Mouse (Mus musculus) kidney, adult 18-20 months (tissue): ENCODE results near the gene Utrn.
"Not testable (repeated sequence)": the region's sequence is repeated elsewhere in the genome, so short reads cannot be mapped to it uniquely, and the experiment has no call there.

Experiments used
- DNase-seq: peaks from one replicate; pipeline ENCODE4 v3.0.0; 2021

Utrn gene

DNA sequence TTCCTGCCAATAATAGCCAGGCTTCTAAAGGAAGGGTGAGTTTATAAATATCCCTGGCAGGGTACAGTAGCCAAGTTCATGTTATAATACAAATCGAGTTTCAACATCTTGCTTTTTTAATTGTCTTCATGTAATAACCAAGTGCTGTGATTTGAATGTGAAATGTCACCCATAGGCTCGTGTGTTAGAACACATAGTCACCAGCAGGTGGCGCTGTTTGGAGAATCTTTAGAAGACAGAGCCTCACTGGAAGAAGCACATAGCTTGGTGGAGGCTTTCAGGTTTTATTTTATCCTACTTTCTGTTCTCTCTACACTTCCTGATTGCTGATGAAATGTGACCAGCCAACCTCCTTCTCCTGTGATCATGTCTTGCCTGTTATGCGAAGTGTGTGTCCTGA is 207.1 kb downstream of the Utrn start:
- DNase-seq: no peak

DNA sequence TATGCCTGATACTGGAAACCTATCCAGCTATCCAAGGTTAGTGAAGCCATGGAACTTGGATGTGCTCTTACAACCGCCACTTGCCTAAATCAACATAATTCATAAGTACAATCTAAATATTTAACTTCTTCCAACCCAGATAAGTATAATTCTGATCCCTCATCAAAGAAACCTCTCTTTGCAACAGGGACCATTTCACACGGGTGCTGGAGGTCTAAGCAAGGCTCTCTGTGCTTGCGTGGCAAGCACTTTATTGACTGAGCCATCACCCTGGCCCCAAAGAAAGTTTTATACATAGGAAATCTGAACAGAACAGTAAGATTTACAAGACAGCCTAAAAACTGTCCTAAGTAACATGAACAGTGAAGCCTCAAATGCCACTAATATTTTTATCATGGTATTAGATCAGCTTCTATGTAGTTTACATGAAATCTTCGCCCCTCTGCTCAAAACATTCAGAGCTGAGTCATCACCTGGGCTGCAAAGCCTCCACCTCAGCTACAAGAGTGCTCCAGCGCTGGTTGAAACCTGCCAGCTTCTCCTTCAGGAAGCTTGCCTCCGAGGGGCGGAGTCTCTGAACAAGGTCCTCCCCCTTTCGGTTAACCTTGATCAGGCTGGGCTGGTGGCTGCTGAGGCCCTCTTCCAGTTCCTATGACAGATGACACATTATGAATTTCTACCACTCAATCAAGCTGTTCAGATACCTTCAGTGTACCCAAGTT is 211.0 kb downstream of the Utrn start:
- no peak for DNase-seq

DNA sequence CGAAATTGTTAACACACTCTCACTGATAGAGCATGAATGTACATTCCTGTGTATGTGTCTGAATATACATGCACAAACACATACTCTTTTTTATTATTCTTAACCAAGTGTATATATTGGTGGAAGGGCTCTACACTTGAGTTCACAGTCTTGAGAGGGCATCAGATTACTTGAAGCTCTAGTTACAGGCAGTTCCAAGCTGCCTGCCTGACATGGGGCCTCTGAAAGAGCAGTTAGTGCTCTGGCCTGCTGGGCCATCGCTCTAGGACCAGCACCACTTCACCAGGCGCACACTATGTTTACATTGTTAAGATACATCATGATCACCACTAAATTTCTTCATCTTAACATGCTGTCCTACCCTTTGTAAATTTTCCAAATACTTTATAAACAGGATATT is 216.2 kb downstream of the Utrn start:
- no peak for DNase-seq

DNA sequence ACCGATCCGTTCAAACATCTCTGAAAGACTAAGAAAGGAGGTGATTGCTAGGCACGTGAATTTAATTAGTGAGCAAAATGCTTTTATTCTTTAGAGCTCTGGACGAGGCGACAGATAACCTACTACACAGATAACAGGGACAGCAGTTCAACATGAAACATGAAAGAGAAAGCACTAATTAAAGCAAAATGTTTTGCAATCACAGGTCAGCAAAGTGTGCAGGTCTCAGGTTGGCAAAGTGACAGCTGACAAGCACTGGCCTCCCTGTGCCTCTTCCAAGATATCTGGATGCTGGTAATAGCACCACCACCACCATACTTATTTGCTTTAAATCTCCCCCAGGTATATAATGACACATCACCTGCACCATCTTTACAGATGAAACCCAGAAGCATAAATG is 223.0 kb downstream of the Utrn start:
- no peak for DNase-seq

DNA sequence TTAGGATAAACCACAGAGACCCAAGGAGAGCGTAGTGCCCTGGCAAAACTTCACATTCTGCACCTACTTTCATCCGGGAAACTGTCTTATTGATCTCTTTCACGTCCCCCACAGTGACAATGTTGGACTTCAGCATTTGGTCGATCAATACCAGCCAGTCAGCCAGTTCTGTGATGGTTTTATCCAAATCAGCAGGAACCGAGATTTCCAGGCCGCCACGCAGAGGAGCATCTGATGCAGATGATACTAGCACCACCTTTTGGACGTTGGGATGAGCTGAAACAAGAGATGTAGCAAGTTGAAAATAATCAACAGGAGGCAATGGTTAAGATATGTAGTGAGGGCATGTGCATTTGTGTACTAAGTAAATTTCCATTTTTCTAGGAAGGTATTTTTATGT is 225.8 kb downstream of the Utrn start:
- no peak for DNase-seq

DNA sequence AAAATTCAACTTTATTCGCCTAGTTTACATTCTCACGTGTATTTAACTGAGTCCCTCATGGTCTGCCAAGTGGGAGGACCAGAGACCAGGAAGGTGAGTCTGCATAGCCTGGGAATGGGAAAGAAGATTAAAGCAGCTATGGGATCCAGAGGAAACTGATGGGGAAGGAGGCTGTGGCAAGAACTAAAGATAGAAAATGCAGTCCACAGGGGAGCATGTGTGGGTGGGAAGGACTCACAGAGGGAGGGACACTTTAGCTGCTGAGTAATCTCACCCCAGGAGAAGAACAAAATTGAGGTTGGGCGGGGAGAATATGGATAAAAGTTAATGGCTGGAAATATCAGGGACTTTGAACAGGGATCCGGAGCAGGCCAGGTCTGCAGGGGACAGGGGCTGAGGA is 229.5 kb downstream of the Utrn start:
- DNase-seq: no peak

DNA sequence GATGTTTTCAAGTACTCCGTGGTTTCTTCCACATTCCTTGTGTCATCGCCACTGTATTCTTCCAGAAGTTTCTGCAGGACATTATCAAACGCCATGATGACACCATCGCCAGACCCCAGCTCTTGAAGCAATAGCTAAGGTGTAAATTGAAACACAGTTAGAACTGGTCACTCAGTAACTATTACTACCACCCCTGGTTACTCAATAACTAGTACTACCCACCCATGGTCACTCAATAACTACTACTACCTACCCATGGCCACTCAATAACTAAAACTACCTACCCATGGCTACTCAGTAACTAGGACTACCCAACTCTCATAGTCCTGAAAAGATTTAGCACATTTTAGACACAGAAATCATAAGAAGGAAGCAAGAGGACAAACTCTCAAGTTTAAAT is 235.2 kb downstream of the Utrn start:
- DNase-seq: no peak

DNA sequence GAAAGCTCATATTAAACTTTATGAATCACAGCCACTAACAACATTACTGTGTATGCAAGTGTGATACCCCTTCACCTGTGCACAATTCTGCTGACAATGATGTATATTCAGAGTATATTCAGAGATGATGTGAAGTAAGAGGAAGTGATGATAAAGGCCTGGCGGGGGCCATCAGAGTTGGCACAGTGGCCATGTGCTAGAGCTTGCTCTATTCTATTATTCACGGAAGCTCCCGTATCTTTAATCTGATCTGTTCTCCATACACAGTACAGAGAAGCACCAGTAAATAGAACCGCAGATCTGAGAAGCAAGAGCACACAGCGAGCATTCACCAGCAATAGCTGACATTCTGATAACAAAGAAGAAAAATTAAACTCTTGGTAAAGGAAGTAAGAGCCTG is 238.2 kb downstream of the Utrn start:
- DNase-seq: no peak

DNA sequence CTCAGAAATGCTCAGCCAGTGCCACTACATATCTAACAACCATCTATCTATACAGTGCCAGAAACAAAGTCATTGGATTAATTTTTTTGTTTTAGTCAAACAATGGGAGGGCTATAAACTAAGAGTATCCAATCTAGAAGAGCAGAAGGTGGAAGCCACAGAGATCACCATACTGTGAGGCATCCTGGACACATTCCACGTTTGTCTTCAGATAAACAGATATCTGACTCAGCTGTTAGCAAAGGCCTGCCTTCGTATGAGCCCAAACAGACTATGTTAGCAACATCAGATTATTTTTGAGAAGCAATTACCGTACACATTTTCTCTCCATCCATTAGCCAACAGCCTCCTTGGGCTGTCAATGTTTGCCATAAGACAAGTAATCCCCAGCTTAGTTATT is 250.8 kb downstream of the Utrn start:
- no peak for DNase-seq

DNA sequence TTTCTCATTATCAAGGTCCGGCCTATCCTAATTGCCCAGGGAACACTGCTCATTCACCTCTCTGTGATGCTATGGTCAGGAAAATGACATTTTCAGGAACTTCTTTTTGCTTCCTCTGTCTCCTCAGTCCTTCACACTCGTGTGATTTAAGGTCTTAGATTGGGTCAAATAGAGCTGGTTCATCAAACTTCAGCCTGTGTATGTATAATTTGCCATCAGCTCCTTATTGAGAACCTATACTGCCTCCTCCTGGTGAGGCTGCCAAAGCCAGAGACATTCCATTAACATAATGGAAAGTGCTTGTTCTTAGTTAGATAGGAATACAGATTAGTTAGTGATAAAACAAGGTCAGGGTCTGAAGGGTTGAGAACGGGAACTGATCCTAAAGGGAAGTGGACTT is 253.4 kb downstream of the Utrn start:
- DNase-seq: no peak

DNA sequence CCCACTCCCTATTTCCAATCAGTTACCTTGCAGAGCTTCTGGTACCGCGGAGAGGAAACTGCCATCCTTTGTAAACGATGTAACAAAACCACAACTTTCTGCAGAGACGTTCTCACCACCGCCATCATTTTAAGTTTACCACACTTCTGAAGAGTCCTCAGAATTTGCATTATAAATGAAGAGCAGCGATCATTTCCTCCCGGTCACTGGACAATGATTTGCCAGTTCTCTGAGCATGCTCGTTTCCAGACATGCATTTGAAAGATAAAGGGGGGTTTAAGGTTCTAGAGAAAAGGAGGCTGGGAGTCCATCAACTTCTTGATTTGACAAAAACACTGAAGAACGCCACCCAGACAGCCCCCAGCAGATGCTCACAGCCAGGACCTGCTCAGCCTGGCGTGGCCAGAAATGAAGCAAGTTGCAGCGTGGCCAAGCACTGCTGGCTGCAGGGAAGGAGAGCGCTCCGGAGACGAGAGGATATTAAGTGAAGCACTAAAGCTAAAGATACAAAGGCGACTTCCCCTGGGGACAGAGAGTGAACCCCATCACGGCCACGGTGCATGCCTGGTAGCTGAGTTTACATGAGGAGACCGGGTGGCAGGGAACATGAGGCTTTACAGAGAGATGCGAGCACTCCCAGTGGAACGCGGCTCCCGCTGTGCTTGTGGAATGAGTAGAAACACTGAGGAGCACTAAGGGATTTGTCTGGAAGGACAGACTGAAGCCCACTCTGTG is 254.5 kb downstream of the Utrn start:
- DNase-seq: no peak

DNA sequence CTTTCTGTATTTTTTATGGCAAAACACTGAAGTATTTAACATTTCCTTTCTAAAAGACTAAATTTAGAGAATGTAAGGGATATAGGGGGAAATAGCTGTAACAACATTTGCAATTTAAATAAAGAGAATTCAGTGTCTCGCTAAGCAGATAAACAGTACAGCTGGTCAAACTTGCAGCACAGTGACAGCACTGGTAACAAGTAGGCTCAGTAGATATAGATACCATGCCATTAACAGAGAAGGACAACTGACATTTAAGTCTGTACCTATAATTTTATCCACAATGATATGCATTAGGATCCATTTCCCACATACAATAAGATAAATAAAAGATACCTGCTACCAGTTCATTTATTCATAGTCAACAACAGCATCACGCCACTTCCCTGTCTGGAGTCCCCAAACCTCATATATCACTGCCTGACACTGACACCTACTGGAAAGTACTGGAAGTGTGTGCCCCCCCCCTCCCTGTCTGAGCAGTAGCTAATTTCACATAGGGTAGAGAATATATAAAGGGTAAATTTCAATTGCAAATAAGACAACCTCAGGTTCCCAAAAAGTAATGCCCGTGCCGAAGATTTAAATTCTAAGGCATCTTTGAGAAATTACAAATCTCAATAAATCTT is 256.8 kb downstream of the Utrn start:
- no peak for DNase-seq

DNA sequence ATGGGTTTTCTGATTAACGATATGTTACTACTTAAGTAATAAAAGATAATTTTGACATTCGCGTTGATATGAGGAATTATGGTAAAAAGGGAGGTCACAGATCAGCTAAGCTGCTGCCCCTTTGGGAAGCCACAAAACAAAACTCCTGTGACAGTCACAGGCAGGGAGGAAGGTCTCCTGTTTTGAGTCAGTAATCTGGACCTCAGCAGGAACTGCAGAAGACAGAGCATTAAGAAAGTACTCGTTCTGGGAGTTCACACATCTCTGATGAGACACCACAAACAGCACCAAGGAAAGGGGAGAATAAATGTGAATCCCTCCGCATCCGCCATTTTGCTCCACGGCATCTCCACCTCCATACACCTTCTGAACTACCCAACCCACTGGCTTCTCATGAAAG is 259.3 kb downstream of the Utrn start:
- no peak for DNase-seq

DNA sequence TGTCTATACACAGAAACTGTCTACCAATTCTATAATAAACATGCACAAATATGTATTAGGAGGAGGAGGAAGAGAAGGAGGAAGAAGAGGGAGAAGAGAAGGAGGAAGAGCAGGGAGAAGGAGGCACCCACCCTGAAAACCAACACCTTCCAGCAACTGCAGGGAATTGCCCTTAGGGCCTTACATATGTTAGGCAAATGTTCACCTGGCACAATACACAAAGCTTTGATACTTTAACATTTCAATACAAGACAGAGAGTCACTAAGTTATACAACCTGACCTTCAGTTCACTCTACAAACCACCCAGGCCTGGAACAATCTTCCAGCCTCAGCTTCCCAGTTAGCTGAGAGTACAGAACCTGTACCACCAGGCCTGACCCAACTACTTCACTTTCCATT is 260.5 kb downstream of the Utrn start:
- no peak for DNase-seq

DNA sequence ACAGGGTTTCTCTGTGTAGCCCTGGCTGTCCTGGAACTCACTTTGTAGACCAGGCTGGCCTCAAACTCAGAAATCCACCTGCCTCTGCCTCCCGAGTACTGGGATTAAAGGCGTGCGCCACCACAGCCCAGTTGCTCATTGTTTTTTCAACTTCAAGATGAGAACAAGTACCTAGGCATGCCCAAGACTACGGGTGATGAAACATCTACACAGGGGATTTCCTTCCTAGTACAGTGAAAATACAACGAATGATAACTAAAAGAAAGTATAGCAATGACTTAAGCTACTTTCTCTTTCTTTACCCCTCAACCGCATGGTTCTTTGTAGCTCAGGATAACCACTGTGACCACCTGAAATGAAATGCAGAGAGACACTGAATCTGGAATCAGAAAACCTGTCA is 262.0 kb downstream of the Utrn start:
- not testable (repeated sequence) for DNase-seq

DNA sequence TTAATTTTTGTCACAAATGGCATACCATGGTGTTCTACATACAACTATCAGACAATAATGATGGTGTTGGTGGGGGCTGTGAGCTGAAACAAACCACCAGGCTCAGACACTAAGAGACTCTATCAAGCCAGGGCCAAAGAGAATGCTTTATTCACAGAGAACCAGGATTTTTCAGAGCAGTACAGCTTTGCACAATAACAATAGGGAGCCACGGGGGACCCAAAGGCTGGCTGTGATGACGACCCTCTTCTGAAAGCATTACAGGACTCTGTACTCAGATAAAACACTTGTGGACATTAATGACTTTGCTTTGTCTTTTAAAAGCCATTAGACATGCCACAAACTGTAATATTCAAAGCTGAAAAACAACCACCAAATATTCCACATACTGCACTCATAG is 273.8 kb downstream of the Utrn start:
- no peak for DNase-seq

DNA sequence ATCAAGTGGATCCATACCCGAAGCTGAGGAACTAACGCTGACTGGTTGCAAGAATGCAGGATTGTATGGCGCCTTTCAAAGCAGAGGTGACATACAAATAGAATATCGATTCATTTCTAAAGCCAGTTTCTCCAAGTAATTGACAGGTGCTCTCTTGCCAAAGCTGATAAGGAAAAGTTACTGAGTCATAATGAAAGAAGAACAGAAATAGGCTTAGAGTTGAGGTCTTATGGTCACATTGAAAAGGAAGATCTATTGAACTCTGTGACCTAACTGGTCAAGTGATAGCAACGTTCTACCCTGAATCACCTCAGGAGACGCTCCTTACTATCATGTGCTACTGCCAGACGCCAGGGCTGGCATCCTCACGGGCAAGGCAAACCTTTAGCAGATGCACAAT is 274.2 kb downstream of the Utrn start:
- no peak for DNase-seq

DNA sequence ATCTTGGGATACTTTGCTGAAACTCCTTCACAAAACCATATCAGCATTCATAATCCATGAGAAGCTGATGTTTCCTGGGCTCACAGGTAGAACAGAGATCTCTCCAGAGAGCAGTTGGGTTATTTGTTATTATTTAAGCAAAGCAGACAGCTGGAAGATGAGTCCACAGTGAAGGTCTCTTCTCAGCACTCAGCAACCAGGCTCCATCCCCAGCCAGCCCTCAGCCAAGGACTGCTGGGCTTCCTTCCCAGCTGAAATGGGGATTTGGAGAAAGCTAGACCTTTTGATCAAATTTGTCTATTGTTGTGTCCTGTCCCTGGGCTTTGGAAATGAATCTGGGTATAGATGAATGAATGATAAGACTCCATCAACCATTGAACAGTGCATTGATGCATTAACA is 276.1 kb downstream of the Utrn start:
- DNase-seq: no peak

DNA sequence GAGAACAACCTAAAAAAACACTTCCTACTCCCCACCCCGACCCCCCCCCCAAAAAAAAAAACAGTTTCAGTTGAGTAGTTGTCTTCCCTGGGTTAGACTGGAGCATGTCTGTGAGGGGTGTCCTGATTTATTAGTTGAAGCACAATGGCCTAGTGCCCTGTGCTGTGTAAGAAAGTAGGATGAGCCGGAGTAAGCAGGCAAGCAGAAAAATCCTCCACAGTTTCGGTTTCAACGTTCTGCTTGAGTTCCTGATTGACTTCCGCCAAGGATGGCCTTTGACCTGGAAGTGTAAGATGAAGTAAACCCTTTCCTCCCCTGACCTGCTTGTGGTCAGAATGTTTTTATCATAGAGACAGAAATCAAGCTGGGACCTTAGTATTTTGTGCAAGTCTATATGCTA is 277.2 kb downstream of the Utrn start:
- DNase-seq: peak; percentile 23

DNA sequence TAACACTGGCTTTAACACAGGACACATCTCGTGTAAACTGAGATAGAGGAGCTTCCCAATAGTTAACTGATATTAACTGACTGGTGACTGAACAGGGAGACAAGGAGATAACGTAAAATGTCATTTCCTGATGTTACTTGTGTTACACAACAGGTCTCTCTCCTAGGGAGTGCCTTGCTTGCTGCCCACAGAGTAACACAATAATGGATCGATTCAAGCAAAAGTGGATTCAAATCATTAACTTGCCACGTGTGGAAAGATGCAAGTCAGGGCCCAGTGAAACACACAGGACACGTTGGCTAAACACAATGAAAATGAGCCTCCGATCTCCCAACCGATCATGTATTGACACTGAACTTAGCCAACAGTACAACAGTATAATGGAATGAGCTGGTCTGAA is 281.1 kb downstream of the Utrn start:
- DNase-seq: no peak

DNA sequence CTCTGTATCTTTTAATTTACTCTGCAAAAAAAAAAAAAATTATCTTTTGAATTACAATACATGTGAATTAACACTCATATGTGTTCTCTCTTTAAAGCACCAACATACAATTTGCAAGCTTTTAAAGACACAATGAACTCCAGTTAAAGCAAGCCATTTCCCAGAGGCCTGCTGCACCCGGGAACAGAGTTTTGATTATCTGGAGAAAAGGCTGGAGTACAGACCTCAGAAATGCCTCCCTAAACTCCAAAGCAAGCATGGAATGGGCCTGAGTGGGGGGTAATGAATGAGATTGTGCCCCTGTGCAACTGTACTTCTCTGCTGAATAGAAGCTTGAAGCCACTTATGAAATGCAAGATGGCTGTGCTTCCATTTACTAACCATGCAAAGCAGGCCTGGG is 281.8 kb downstream of the Utrn start:
- DNase-seq: no peak

DNA sequence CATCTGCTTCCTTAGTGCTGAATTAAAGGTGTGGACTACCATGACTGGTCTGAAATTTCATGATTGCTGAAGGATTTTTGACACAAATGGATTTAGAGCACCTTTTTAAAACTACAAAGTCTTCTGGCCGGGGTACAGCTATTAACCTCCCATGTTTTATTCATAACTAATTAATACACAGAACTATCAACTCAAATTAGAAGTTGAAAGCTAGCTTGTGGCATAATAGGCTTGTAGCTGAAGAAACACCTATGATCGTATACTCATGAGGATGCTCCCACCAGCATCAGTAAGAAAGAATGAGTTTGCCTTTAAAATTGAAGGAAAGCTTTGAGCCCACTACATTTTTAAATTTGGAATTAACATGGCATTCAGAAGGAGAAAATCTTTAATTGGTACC is 282.3 kb downstream of the Utrn start:
- no peak for DNase-seq

DNA sequence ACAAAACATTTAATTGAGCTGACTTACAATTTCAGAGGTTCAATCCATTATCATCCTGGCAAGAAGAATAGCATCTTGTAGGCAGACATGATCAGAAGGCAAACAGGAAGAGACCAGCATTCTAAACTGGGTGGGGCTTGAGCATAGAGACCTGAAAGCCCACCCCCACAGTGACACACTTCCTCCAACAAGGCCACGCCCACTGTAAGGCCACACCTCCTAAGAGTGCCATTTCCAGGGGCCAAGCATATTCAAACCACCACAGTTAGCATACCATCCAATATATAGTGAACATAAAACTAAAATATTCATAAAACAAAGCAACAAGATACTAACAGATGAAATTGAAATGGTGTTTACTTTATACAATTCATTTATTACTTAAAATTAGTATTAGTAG is 283.0 kb downstream of the Utrn start:
- DNase-seq: no peak

DNA sequence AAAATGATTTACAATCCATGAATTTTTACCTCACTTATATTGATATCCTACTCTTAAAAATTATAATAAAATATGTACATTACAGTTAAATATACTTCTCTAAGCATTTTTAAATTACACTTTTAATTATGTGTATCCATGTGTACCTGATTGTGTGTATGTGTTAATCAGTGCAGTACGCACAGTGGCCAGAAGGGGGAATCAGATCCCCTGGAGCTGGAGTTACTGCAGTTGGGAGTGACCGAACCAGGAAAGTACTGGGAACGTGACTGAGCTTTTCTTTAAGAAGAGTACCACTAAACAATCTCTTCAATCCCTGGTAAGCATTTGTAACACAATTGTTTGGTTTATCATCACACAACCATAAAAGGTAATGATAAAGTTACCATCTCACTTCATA is 285.7 kb downstream of the Utrn start:
- DNase-seq: no peak

DNA sequence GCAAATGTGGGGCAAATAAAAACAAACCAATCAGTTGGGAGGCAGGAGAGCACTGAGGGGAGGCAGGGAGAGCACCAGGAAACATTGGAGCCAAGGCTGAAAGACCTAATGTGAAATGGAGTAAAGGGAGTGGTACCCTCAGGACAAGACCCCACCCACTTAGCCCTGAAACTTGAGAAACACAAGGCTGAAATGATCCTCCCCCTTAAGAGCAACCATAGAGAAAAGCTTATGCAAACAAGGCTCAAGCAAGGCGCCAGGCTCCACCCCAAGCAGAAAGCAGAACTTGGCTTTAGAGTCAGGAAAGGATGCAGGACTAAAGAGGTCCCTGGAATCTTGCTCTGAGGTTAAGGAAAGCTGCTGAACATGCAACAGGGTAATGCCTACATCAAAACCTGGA is 290.1 kb downstream of the Utrn start:
- DNase-seq: no peak
